Mouse (Mus musculus): ENCODE measurements around the gene Scube2. TPM values are rescaled to one million over a fixed set of nuclear protein-coding genes. Genes with fewer than 3 reads are reported as not detected.

Scube2 gene
- polyA plus RNA-seq, 1 experiment from 2014 or later: 1.3 TPM

DNA sequence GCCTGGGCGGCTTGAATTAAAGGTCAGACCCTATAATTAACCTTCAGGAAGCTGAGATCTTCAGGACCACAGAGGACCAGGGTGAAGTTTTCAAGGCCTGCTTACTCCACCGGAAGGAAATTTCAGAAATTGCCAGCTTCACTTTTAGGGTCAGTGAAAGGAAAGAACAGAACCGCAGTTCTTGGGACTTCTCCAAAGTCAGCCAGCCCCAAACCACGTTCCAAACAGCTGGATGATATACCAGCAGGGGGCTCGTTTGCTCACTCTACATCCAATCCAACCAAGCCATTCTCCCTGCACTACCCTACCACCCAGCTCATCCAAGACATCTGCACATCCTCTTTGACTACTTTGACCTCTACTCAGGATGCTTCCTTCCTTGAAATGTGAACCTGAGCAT is 23.8 kb upstream of the Scube2 start:
- DNase-seq (no peak), ATAC-seq (ENCODE audit: insufficient read depth) (no peak)
- H3K9me3 ChIP-seq (ENCODE audit: low read depth, low read length): no peaks in the 10 kb centered on the region
- no peak overlapping the region for H3K4me3 ChIP-seq (ENCODE audit: low read depth, low read length)
- H3K27ac ChIP-seq (ENCODE audit: low read depth): no peak overlapping the region
- H3K9ac ChIP-seq: no peak overlapping the region
- H3K4me2 ChIP-seq: no peak overlapping the region
- H3K36me3 ChIP-seq (ENCODE audit: insufficient read depth): peaks cover 36% of the 10 kb centered on the region
- H3K27me3 ChIP-seq (ENCODE audit: insufficient read depth, low read length): no peaks in the 10 kb centered on the region
- 0 out of 2 replicates have a peak, but pooled peaks have one; percentile 11 for TF ChIP-seq CTCF (IDR thresholded peaks at IDR 0.05; ENCODE audit: low read depth)
- H3K4me1 ChIP-seq (ENCODE audit: insufficient read depth): no peaks in the 10 kb centered on the region
- WGBS: 70% methylated on average over 5 of the region's 5 CpGs

GRCm38 (mm10) chr7:109886249-109886648 is 20.8 kb upstream of the Scube2 start:
- peaks cover 14% of the 10 kb centered on the region; the same call in 1 of the 2 replicates for H3K36me3 ChIP-seq (ENCODE audit: insufficient read depth)
- 0 out of 2 replicates have a peak, but pooled peaks have one; percentile 9 for TF ChIP-seq CTCF (IDR thresholded peaks at IDR 0.05; ENCODE audit: low read depth)
- ATAC-seq (ENCODE audit: insufficient read depth) (no peak), DNase-seq (no peak)
- H3K9ac ChIP-seq: no peak overlapping the region
- 85% methylated on average over 1 of the region's 1 CpGs for WGBS
- H3K4me1 ChIP-seq (ENCODE audit: insufficient read depth): no peaks in the 10 kb centered on the region
- no peak overlapping the region for H3K4me2 ChIP-seq
- H3K4me3 ChIP-seq (ENCODE audit: low read depth, low read length): no peak overlapping the region
- H3K27me3 ChIP-seq (ENCODE audit: insufficient read depth, low read length): no peaks in the 10 kb centered on the region
- H3K9me3 ChIP-seq (ENCODE audit: low read depth, low read length): no peaks in the 10 kb centered on the region
- H3K27ac ChIP-seq (ENCODE audit: low read depth): no peak overlapping the region

- ATAC-seq (ENCODE audit: insufficient read depth) (no peak), DNase-seq (no peak)
- no peak overlapping the region for H3K27ac ChIP-seq (ENCODE audit: low read depth)
- no peak overlapping the region for H3K9ac ChIP-seq
- no peak for TF ChIP-seq CTCF (IDR thresholded peaks at IDR 0.05; ENCODE audit: low read depth)
- H3K4me1 ChIP-seq (ENCODE audit: insufficient read depth): no peaks in the 10 kb centered on the region
- H3K9me3 ChIP-seq (ENCODE audit: low read depth, low read length): no peaks in the 10 kb centered on the region
- H3K27me3 ChIP-seq (ENCODE audit: insufficient read depth, low read length): no peaks in the 10 kb centered on the region
- no peak overlapping the region for H3K4me2 ChIP-seq
- 83% methylated on average over 2 of the region's 2 CpGs for WGBS
- no peak overlapping the region for H3K4me3 ChIP-seq (ENCODE audit: low read depth, low read length)
- 0 out of 2 replicates have a peak, but pooled peaks cover 3% of the 10 kb centered on the region for H3K36me3 ChIP-seq (ENCODE audit: insufficient read depth)
These were observed 17.1 kb upstream of the Scube2 start for GRCm38 (mm10) chr7:109882574-109882973.

GRCm38 (mm10) chr7:109881561-109882099 is 16.2 kb upstream of the Scube2 start:
- no peaks in the 10 kb centered on the region for H3K9me3 ChIP-seq (ENCODE audit: low read depth, low read length)
- TF ChIP-seq CTCF (IDR thresholded peaks at IDR 0.05; ENCODE audit: low read depth): no peak
- no peaks in the 10 kb centered on the region for H3K4me1 ChIP-seq (ENCODE audit: insufficient read depth)
- ATAC-seq (ENCODE audit: insufficient read depth): no peak
- H3K4me2 ChIP-seq: no peak overlapping the region
- 49% methylated on average over 2 of the region's 2 CpGs for WGBS
- H3K9ac ChIP-seq: no peak overlapping the region
- no peaks in the 10 kb centered on the region for H3K36me3 ChIP-seq (ENCODE audit: insufficient read depth)
- no peaks in the 10 kb centered on the region for H3K27me3 ChIP-seq (ENCODE audit: insufficient read depth, low read length)
- DNase-seq: no peak
- H3K4me3 ChIP-seq (ENCODE audit: low read depth, low read length): no peak overlapping the region
- H3K27ac ChIP-seq (ENCODE audit: low read depth): no peak overlapping the region

DNA sequence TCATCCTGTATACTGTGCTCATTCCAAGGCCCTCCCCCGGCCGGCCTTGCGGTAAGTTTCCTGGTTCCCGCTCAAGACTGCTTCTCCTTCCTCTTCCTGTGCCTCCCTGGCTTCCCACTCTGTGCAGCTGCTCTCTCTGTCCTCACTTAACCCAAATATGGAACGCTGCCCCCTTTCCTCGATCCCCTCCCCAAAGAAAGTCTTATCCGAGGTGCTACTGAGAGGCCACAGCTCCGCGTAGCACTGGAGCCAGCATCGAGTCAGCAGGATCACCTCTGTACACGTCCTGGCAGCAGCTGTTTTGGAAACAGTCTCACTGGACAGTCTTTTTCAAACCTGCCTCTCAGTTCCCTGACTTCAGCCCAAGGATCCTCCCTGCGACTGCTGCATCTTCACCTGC is 13.7 kb upstream of the Scube2 start:
- Histone ChIP-seq H3K9ac (peak overlapping the region; percentile 29), H3K4me2 (peak overlapping the region; percentile 40), H3K4me3 (ENCODE audit: low read depth, low read length) (no peak overlapping the region), H3K27ac (ENCODE audit: low read depth) (no peak overlapping the region), H3K4me1 (ENCODE audit: insufficient read depth) (no peaks in the 10 kb centered on the region), H3K36me3 (ENCODE audit: insufficient read depth) (no peaks in the 10 kb centered on the region), H3K27me3 (ENCODE audit: insufficient read depth, low read length) (no peaks in the 10 kb centered on the region), H3K9me3 (ENCODE audit: low read depth, low read length) (no peaks in the 10 kb centered on the region)
- ATAC-seq (ENCODE audit: insufficient read depth): peak; percentile 76; the same call in 1 of the 2 replicates
- peak; percentile 65 for DNase-seq
- TF ChIP-seq CTCF (IDR thresholded peaks at IDR 0.05; ENCODE audit: low read depth): no peak
- WGBS: 18% methylated on average over 12 of the region's 12 CpGs

GRCm38 (mm10) chr7:109876085-109876484 is 10.6 kb upstream of the Scube2 start:
- H3K9ac ChIP-seq: no peak overlapping the region
- 53% methylated on average over 8 of the region's 8 CpGs for WGBS
- H3K27me3 ChIP-seq (ENCODE audit: insufficient read depth, low read length): no peaks in the 10 kb centered on the region
- no peak overlapping the region for H3K27ac ChIP-seq (ENCODE audit: low read depth)
- H3K4me1 ChIP-seq (ENCODE audit: insufficient read depth): no peaks in the 10 kb centered on the region
- no peaks in the 10 kb centered on the region for H3K36me3 ChIP-seq (ENCODE audit: insufficient read depth)
- no peak overlapping the region for H3K4me2 ChIP-seq
- DNase-seq (no peak), ATAC-seq (ENCODE audit: insufficient read depth) (no peak)
- TF ChIP-seq CTCF (IDR thresholded peaks at IDR 0.05; ENCODE audit: low read depth): no peak; the same call in 1 of the 2 replicates
- H3K4me3 ChIP-seq (ENCODE audit: low read depth, low read length): no peak overlapping the region
- no peaks in the 10 kb centered on the region for H3K9me3 ChIP-seq (ENCODE audit: low read depth, low read length)

DNA sequence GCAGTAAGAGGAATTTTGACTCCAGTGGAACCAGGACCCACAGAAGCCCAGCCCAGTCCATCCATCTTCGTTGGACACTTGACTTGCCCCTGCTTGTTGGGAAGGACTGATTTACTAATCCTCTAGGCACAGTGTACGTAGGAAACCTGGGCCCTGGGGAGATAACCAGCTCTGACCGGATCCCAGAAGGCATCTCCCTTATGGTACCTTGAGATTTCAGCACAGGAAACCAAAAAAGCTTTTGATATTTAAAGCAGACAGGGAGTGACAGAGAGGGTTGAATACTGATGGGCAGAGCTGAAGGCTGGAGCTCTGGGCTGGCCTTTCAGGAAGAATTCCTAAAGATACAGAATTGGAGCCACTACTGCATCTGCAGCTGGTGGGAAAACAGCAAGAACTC is 10.1 kb upstream of the Scube2 start:
- DNase-seq (no peak), ATAC-seq (ENCODE audit: insufficient read depth) (no peak)
- Histone ChIP-seq H3K4me3 (ENCODE audit: low read depth, low read length) (no peak overlapping the region), H3K9ac (no peak overlapping the region), H3K27me3 (ENCODE audit: insufficient read depth, low read length) (no peaks in the 10 kb centered on the region), H3K9me3 (ENCODE audit: low read depth, low read length) (no peaks in the 10 kb centered on the region), H3K4me2 (no peak overlapping the region), H3K27ac (ENCODE audit: low read depth) (no peak overlapping the region), H3K4me1 (ENCODE audit: insufficient read depth) (no peaks in the 10 kb centered on the region), H3K36me3 (ENCODE audit: insufficient read depth) (no peaks in the 10 kb centered on the region)
- TF ChIP-seq CTCF (IDR thresholded peaks at IDR 0.05; ENCODE audit: low read depth): no peak
- 45% methylated on average over 3 of the region's 3 CpGs for WGBS

Data from lung, embryonic 14.5 days (tissue).